Mouse (Mus musculus) megakaryocyte progenitor cell, adult 5-6 weeks (primary cell): ENCODE measurements around the gene Gstm1. TPM values are rescaled to one million over a fixed set of nuclear protein-coding genes. Genes with fewer than 3 reads are reported as not detected.
"Not testable (repeated sequence)": the region's sequence is repeated elsewhere in the genome, so short reads cannot be mapped to it uniquely, and the experiment has no call there.

Experiments used
- ATAC-seq: replicated peaks from 2 replicates; pipeline ENCODE4 v1.8.0; 2016; ENCODE audit warnings: mild to moderate bottlenecking, moderate TSS enrichment, inconsistent platforms; ENCODE audit not compliant: poor library complexity
- total RNA-seq, 2 experiments: library from RNA; stranded (forward) in 1 of 2; stranded (reverse) in 1 of 2; fragments of 157-497, 149-512 nt in 1 of 2; fragments of 200-1000 nt in 1 of 2; gene quantifications; 2 replicates each; pipeline versions ENCODE4 v1.2.3 to v1.2.4; 2015 to 2017

The Gstm1 gene
- total RNA-seq, 2 experiments from 2014 or later, result 599 to 1,143 TPM

- not testable (repeated sequence) for ATAC-seq
These were observed 46.7 kb downstream of the Gstm1 start for GRCm38 (mm10) chr3:107971101-107971500.

GRCm38 (mm10) chr3:107968724-107969395 is 48.9 kb downstream of the Gstm1 start, which contains the start of gene Gstm3:
Gene Gstm3, minus strand, starts transcription at chr3:107969283.
- ATAC-seq, result no peak

DNA sequence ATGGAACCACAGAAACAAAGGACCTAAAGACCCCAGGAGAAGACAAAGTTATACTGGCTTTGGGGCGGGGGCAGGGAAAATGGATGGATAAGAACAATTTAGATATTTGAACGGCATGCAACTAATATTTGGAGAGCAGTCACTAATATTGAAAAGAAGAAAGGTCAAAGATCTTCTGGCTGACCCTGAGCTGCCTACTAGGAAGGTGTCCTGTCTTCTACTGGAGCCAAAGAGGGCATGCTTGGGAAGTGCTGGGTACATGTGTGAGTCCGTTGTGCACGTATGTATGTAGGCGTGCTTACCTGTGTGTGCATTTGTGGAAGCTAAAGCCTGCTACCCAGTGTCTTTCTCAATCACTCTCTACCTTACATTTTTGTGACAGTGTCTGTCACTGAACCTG is 51.1 kb downstream of the Gstm1 start:
- ATAC-seq, result no peak

- ATAC-seq, result no peak
These were observed 52.2 kb downstream of the Gstm1 start for GRCm38 (mm10) chr3:107965592-107965991.

DNA sequence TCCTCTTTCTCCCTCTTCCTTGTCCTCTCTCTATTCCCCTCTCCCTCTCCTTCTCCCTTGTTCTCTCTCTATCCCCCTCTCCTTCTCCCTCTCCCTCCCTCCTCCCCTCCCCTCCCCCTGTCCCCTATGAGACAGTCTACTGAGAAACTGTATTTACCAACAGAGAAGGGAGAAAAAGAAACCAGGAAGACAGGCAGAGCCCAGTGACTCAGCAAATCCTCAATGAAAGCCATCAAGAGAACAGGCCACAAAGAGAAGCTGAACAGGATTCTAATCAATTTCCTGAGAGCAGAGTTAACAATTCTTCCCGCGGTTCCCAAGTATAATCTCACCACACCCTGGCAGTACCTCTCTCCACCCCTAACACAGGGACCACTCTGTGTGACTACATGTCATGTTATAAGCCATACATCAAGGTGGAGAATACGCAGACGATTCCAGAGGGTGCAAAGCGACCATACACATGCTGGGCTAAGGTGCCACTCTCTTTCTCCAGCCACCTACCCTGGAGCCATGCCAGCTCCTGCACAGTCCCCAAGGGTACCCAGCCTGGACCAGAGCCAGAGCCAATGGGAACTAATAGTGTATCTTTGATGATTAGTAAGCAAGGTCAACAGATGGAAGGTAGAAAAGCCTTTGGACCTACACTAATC is 53.0 kb downstream of the Gstm1 start:
- ATAC-seq, result peak; percentile 73

DNA sequence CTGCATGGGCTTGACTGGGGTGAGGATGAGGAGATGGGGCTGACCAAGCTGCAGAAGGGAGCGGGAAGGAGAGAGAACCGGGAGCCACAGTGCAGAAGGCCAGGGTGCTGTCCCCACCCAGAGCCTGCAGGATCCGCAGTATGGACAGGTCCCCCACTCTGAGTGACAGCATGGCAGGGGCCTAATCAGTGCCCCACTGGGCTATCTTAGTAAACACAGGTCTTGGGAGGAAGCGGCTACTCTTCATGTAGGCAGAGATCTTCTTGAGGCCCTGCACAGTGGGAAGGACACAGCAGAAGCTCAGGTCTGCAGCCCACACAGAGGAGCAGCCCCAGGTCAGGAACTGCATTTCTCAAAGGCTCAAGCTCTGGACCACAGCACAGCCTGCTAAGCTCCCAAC is 53.7 kb downstream of the Gstm1 start:
- peak; percentile 53 for ATAC-seq

Other genes with a start within 250 kb of the Gstm1 start
- 0.07 and 0.12 TPM in 2 replicates for gene Eps8l3, start 140.7 kb downstream of the Gstm1 start, total RNA-seq (2015)
- not detected in 2 replicates for gene Eps8l3, start 140.7 kb downstream of the Gstm1 start, total RNA-seq (2017)
- 38.2 and 61.5 TPM in 2 replicates for gene Gstm5, start 122.2 kb downstream of the Gstm1 start, total RNA-seq (2015)
- gene Gstm5, start 122.2 kb downstream of the Gstm1 start, total RNA-seq (2017), result 23.6 and 30.6 TPM in 2 replicates
- 4.4 and 5.7 TPM in 2 replicates for gene Gstm7, start 86.2 kb downstream of the Gstm1 start, total RNA-seq (2015)
- gene Gstm7, start 86.2 kb downstream of the Gstm1 start, total RNA-seq (2017), result 1.6 and 1.9 TPM in 2 replicates
- gene Gstm6, start 74.2 kb downstream of the Gstm1 start, total RNA-seq (2015), result 0.22 TPM in 1 of 2 replicates, not detected in the other
- gene Gstm6, start 74.2 kb downstream of the Gstm1 start, total RNA-seq (2017), result not detected in 2 replicates
- not detected in 2 replicates for gene Gstm3, start 48.7 kb downstream of the Gstm1 start, total RNA-seq (2015)
- gene Gstm3, start 48.7 kb downstream of the Gstm1 start, total RNA-seq (2017), result not detected in 2 replicates
- 2.1 and 2.2 TPM in 2 replicates for gene Gstm2, start 31.5 kb downstream of the Gstm1 start, total RNA-seq (2015)
- 4.8 and 6.8 TPM in 2 replicates for gene Gstm2, start 31.5 kb downstream of the Gstm1 start, total RNA-seq (2017)
- 12.5 and 15.8 TPM in 2 replicates for gene Gstm4, start 26.9 kb upstream of the Gstm1 start, total RNA-seq (2015)
- 15.1 and 22.1 TPM in 2 replicates for gene Gstm4, start 26.9 kb upstream of the Gstm1 start, total RNA-seq (2017)
- 52.9 and 63.6 TPM in 2 replicates for gene Ampd2, start 68.7 kb upstream of the Gstm1 start, total RNA-seq (2015)
- 33.9 and 48.4 TPM in 2 replicates for gene Ampd2, start 68.7 kb upstream of the Gstm1 start, total RNA-seq (2017)
- 0.72 and 1.8 TPM in 2 replicates for gene Gnat2, start 74.8 kb upstream of the Gstm1 start, total RNA-seq (2015)
- 1.0 and 2.0 TPM in 2 replicates for gene Gnat2, start 74.8 kb upstream of the Gstm1 start, total RNA-seq (2017)
- 143 and 147 TPM in 2 replicates for gene Gnai3, start 128.2 kb upstream of the Gstm1 start, total RNA-seq (2015)
- gene Gnai3, start 128.2 kb upstream of the Gstm1 start, total RNA-seq (2017), result 167 TPM in 2 replicates
- gene Gpr61, start 136.9 kb upstream of the Gstm1 start, total RNA-seq (2015), result not detected in 2 replicates
- not detected in 2 replicates for gene Gpr61, start 136.9 kb upstream of the Gstm1 start, total RNA-seq (2017)
- gene Amigo1, start 168.4 kb upstream of the Gstm1 start, total RNA-seq (2015), result 1.3 and 1.8 TPM in 2 replicates
- 2.3 and 3.6 TPM in 2 replicates for gene Amigo1, start 168.4 kb upstream of the Gstm1 start, total RNA-seq (2017)
- gene Cyb561d1, start 183.2 kb upstream of the Gstm1 start, total RNA-seq (2015), result 2.3 and 2.5 TPM in 2 replicates
- 3.7 and 5.4 TPM in 2 replicates for gene Cyb561d1, start 183.2 kb upstream of the Gstm1 start, total RNA-seq (2017)
- gene Atxn7l2, start 193.0 kb upstream of the Gstm1 start, total RNA-seq (2015), result 4.0 and 4.2 TPM in 2 replicates
- gene Atxn7l2, start 193.0 kb upstream of the Gstm1 start, total RNA-seq (2017), result 1.6 and 3.0 TPM in 2 replicates
- gene Sypl2, start 208.7 kb upstream of the Gstm1 start, total RNA-seq (2015), result not detected in 2 replicates
- not detected in 2 replicates for gene Sypl2, start 208.7 kb upstream of the Gstm1 start, total RNA-seq (2017)
- 308 and 312 TPM in 2 replicates for gene Psma5, start 239.0 kb upstream of the Gstm1 start, total RNA-seq (2015)
- gene Psma5, start 239.0 kb upstream of the Gstm1 start, total RNA-seq (2017), result 290 and 314 TPM in 2 replicates